Mouse (Mus musculus) ES-Bruce4 (cell line): ENCODE measurements around the gene Cfap44.

Experiments
- CTCF ChIP-seq: IDR thresholded peaks from one replicate; pipeline ENCODE4 v1.8.1; 2011; ENCODE audit warnings: low read depth, low read length
- EP300 ChIP-seq: IDR thresholded peaks from 2 replicates; pipeline ENCODE4 v1.6.1; 2011; ENCODE audit warnings: low read depth, low read length; ENCODE audit not compliant: insufficient read depth

GRCm38 (mm10) chr16:44375459-44375858 lies 19.1 kb upstream of the Cfap44 start:
- TF ChIP-seq CTCF, result no peak
- TF ChIP-seq EP300, result no peak
